Mouse (Mus musculus) monocyte, adult 2 months (primary cell): Measurements from ENCODE around the gene Jph3.

Experiments used
- DNase-seq, 2 experiments: peaks; one replicate each; pipeline ENCODE4 v3.0.0; 2022; ENCODE audit warnings: low spot score in 2 of 2, low read depth in 1 of 2

Jph3 gene

GRCm38 (mm10) chr8:121829777-121830362 is 100.4 kb downstream of the Jph3 start:
- no peak for DNase-seq

DNA sequence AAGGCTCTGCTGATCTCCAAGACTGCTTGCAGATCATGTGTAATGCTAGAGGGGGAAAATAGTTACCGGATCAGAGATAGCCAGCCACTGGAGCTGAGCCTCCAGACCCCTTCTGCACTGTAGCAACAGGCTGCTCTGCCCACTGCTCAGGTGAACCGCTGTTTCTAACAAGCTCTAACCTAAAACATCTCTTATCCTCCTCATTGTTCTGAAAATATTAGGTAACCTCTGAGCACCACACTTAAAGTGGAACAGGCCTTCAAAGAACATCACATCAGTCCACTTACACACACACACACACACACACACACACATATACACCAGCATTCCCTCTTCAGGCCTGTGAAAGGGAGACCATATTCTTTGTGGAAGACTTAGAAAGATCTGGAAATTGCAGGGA is 102.6 kb downstream of the Jph3 start:
- DNase-seq = no peak

- peak in 1 of 2 experiments; percentile 58 for DNase-seq
Observed at GRCm38 (mm10) chr8:121832503-121832902, 103.1 kb downstream of the Jph3 start.

DNA sequence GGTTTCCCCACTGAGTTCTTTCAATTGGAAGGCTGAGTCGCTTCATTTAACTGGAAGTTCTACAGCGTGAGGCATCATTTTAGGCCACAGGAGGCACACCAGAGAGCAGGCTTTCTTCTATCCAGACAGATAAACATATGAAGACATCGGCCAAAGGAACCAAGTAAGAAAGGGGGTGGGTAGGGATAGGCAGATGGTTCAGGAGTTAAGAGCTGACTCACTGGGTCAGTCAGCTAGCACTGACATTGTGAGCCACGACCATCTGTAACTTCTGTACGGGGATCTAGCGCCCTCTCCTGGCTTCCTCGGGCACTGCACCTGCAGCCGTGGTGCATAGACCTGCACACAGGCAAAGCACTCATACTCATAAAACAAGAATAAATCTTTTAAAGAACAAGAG is 111.8 kb downstream of the Jph3 start:
- DNase-seq = peak in 1 of 2 experiments; percentile 44

DNA sequence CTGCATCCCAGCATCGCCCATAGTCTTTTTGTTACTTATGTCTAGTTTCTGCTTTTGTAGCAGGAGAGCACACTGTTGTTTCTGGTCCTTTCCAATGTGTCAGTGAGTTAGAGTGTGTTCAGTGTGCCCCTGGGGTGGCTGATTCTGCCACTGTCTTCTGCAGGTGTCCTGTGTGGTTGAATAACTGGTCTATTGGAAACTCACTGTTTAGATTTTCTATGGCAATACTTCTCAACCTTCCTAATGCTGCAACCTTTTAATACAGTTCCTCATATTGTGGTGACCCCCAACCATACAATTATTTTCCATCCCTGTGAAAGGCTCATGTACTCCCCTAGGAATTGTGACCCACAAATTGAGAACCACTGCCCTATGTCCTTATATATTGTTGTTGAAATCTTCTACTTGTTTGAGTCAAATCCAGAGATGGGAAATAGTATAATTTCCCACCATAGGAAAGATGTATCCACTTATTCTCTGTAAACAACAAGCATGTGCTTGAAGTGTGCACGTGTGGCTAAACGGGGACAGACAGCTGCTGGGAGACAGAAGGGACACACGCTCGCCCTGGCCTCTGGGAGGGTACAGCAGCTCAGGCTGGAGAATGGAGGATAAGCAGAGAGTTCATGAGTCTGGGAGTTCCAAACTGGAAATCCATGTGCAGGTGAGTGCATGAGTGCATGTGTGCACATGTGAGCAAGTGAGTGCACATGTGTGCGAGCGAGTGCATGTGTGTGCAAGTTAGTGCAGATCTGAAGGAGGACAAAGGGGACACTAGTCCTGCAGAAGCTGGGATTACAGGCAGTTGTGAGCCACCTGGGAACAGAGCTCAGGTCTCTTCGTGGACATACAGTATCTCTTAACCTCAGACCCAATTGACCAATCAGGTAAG is 112.9 kb downstream of the Jph3 start:
- no peak for DNase-seq

- no peak for DNase-seq
Observed at GRCm38 (mm10) chr8:121843184-121843733, 113.8 kb downstream of the Jph3 start.
